Mouse (Mus musculus): Measurements from ENCODE around the gene Klhl5. TPM values are rescaled to one million over a fixed set of nuclear protein-coding genes. Genes with fewer than 3 reads are reported as not detected.
A peak's percentile ranks its signal among the peaks of the same experiment; 100 is the strongest.

Klhl5 gene
- polyA plus RNA-seq, 1 experiment from 2014 or later: 72.0 TPM

GRCm38 (mm10) chr5:65142247-65142646 is 34.9 kb downstream of the Klhl5 start:
- ATAC-seq (no peak), DNase-seq (ENCODE audit: low spot score) (no peak)
- TF ChIP-seq CTCF (IDR thresholded peaks at IDR 0.05): no peak
- TF ChIP-seq EP300 (IDR thresholded peaks at IDR 0.05): no peak
- Histone ChIP-seq H3K9me3 (ENCODE audit: low read length) (no peaks in the 10 kb centered on the region), H3K4me2 (replicated peaks; ENCODE audit: low read depth, low read length) (no peak overlapping the region), H3K4me1 (ENCODE audit: insufficient read depth, low read depth, low read length) (no peaks in the 10 kb centered on the region), H3K27ac (ENCODE audit: low read length) (no peak overlapping the region), H3K4me3 (ENCODE audit: low read depth, low read length) (no peak overlapping the region), H3K36me3 (ENCODE audit: insufficient read depth, low read length) (peaks cover 12% of the 10 kb centered on the region; the same call in 1 of the 2 replicates), H3K27me3 (replicated peaks; ENCODE audit: insufficient read depth, low read length) (no peaks in the 10 kb centered on the region), H3K9ac (replicated peaks; ENCODE audit: low read depth) (no peak overlapping the region)
- 70% methylated on average over 6 of the region's 6 CpGs for WGBS

GRCm38 (mm10) chr5:65145499-65146101 is 38.3 kb downstream of the Klhl5 start:
- ATAC-seq: no peak

DNA sequence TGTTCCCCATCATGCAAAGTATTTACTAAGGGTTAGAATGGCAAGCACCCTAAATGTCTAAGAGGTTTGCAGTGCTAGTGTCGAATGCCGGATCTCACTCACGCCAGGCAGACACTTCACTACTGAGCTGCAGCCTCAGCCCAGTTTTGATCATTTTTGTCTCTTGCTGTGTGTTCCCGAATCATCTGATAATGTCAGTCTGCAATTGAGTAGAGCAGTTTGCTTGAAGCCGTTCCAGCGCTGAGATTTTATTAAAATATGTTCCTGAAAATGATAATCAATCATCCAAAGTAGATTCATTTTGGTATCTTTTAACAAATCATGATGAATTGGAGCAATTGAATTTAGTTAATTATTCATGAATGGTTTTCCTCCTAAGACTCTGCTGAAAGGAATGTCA is 39.4 kb downstream of the Klhl5 start:
- no peak overlapping the region for H3K4me2 ChIP-seq (replicated peaks; ENCODE audit: low read depth, low read length)

More at GRCm38 (mm10) chr5:65145499-65146101, 38.3 kb downstream of the Klhl5 start:
- H3K27ac ChIP-seq (ENCODE audit: low read length): no peak overlapping the region
- no peak for DNase-seq (ENCODE audit: low spot score)
- H3K27me3 ChIP-seq (replicated peaks; ENCODE audit: insufficient read depth, low read length): no peaks in the 10 kb centered on the region
- H3K4me2 ChIP-seq (replicated peaks; ENCODE audit: low read depth, low read length): no peak overlapping the region
- TF ChIP-seq EP300 (IDR thresholded peaks at IDR 0.05): no peak
- TF ChIP-seq CTCF (IDR thresholded peaks at IDR 0.05): no peak
- H3K4me1 ChIP-seq (ENCODE audit: insufficient read depth, low read depth, low read length): no peaks in the 10 kb centered on the region
- no peaks in the 10 kb centered on the region for H3K9me3 ChIP-seq (ENCODE audit: low read length)
- no peak overlapping the region for H3K4me3 ChIP-seq (ENCODE audit: low read depth, low read length)
- H3K36me3 ChIP-seq (ENCODE audit: insufficient read depth, low read length): peaks cover 12% of the 10 kb centered on the region; the same call in 1 of the 2 replicates
- no peak overlapping the region for H3K9ac ChIP-seq (replicated peaks; ENCODE audit: low read depth)
- 92% methylated on average over 9 of the region's 9 CpGs for WGBS

DNA sequence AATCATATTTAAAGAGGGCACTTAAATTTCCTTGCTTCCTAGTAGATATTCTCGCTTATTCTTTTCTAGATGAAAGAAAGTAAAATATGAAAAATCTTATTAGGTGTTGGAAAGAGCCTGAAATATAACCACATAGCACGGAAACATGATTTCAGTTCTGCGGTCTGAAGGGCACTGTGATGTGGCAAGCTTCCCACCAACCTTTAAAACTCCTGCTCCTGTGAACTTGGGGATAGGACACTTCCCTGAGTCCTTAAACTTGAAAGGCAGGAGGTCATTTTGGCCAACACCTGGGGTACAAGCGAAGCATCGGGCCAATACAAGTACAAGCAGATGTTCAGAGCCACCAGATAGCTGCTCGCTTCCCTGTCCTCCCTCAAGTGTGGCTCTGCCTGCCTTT is 42.4 kb downstream of the Klhl5 start:
- no peak for DNase-seq (ENCODE audit: low spot score)
- H3K4me3 ChIP-seq (ENCODE audit: low read depth, low read length): no peak overlapping the region
- H3K27ac ChIP-seq (ENCODE audit: low read length): no peak overlapping the region
- no peaks in the 10 kb centered on the region for H3K9me3 ChIP-seq (ENCODE audit: low read length)
- peaks cover 4% of the 10 kb centered on the region; the same call in 1 of the 2 replicates for H3K36me3 ChIP-seq (ENCODE audit: insufficient read depth, low read length)
- TF ChIP-seq EP300 (IDR thresholded peaks at IDR 0.05) (no peak), CTCF (IDR thresholded peaks at IDR 0.05) (no peak)
- H3K4me1 ChIP-seq (ENCODE audit: insufficient read depth, low read depth, low read length): no peaks in the 10 kb centered on the region
- ATAC-seq: no peak
- H3K4me2 ChIP-seq (replicated peaks; ENCODE audit: low read depth, low read length): no peak overlapping the region
- 90% methylated on average over 6 of the region's 6 CpGs for WGBS
- no peak overlapping the region for H3K9ac ChIP-seq (replicated peaks; ENCODE audit: low read depth)
- H3K27me3 ChIP-seq (replicated peaks; ENCODE audit: insufficient read depth, low read length): no peaks in the 10 kb centered on the region

More for the DNA sequence above, 39.4 kb downstream of the Klhl5 start:
- Histone ChIP-seq H3K27me3 (replicated peaks; ENCODE audit: insufficient read depth, low read length) (no peaks in the 10 kb centered on the region), H3K9ac (replicated peaks; ENCODE audit: low read depth) (no peak overlapping the region), H3K4me3 (ENCODE audit: low read depth, low read length) (no peak overlapping the region), H3K4me1 (ENCODE audit: insufficient read depth, low read depth, low read length) (no peaks in the 10 kb centered on the region), H3K9me3 (ENCODE audit: low read length) (no peaks in the 10 kb centered on the region), H3K27ac (ENCODE audit: low read length) (no peak overlapping the region), H3K36me3 (ENCODE audit: insufficient read depth, low read length) (peaks cover 12% of the 10 kb centered on the region; the same call in 1 of the 2 replicates)
- WGBS: 87% methylated on average over 6 of the region's 6 CpGs
- TF ChIP-seq CTCF (IDR thresholded peaks at IDR 0.05): no peak
- no peak for TF ChIP-seq EP300 (IDR thresholded peaks at IDR 0.05)
- DNase-seq (ENCODE audit: low spot score) (no peak), ATAC-seq (no peak)

- TF ChIP-seq CTCF (IDR thresholded peaks at IDR 0.05) (no peak), EP300 (IDR thresholded peaks at IDR 0.05) (peak; percentile 67)
- H3K9me3 ChIP-seq (ENCODE audit: low read length): no peaks in the 10 kb centered on the region
- H3K4me2 ChIP-seq (replicated peaks; ENCODE audit: low read depth, low read length): no peak overlapping the region
- ATAC-seq (peak; percentile 94), DNase-seq (ENCODE audit: low spot score) (peak; percentile 72)
- H3K4me3 ChIP-seq (ENCODE audit: low read depth, low read length): no peak overlapping the region
- no peak overlapping the region for H3K27ac ChIP-seq (ENCODE audit: low read length)
- no peak overlapping the region for H3K9ac ChIP-seq (replicated peaks; ENCODE audit: low read depth)
- no peaks in the 10 kb centered on the region; the same call in 1 of the 2 replicates for H3K36me3 ChIP-seq (ENCODE audit: insufficient read depth, low read length)
- H3K27me3 ChIP-seq (replicated peaks; ENCODE audit: insufficient read depth, low read length): no peaks in the 10 kb centered on the region
- whole genome bisulfite sequencing: 63% methylated on average over 8 of the region's 8 CpGs
- H3K4me1 ChIP-seq (ENCODE audit: insufficient read depth, low read depth, low read length): no peaks in the 10 kb centered on the region
These were observed 43.1 kb downstream of the Klhl5 start for GRCm38 (mm10) chr5:65150376-65150955.

DNA sequence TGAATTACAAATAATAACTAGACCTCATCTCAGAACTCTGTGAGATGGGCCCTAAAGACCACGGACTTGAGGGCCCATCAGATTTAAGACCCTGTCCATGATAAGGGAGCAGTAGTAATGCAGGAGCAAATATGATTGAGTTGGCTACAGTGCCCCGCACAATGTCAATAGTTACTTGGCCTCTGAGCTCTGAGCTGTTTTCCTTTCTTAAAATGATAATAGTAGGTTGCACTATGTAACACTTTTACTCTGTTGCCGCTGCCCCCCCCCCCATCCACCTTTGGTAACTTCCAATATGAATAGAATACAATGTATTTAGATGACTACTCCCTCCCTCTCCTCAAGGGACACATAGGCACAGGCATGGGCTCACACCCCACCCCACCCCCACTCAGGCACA is 43.9 kb downstream of the Klhl5 start:
- TF ChIP-seq CTCF (IDR thresholded peaks at IDR 0.05) (no peak), EP300 (IDR thresholded peaks at IDR 0.05) (no peak)
- Histone ChIP-seq H3K27me3 (replicated peaks; ENCODE audit: insufficient read depth, low read length) (no peaks in the 10 kb centered on the region), H3K4me2 (replicated peaks; ENCODE audit: low read depth, low read length) (no peak overlapping the region), H3K9ac (replicated peaks; ENCODE audit: low read depth) (no peak overlapping the region), H3K9me3 (ENCODE audit: low read length) (no peaks in the 10 kb centered on the region), H3K4me1 (ENCODE audit: insufficient read depth, low read depth, low read length) (no peaks in the 10 kb centered on the region), H3K36me3 (ENCODE audit: insufficient read depth, low read length) (no peaks in the 10 kb centered on the region; the same call in 1 of the 2 replicates), H3K4me3 (ENCODE audit: low read depth, low read length) (no peak overlapping the region), H3K27ac (ENCODE audit: low read length) (no peak overlapping the region)
- ATAC-seq: no peak
- WGBS: 84% methylated on average over 3 of the region's 3 CpGs
- DNase-seq (ENCODE audit: low spot score): no peak
